Mouse (Mus musculus) liver, embryonic 14 days (tissue): ENCODE measurements around the gene Bmx. TPM values are rescaled to one million over a fixed set of nuclear protein-coding genes. Genes with fewer than 3 reads are reported as not detected.

ENCODE experiments used
- polyA plus RNA-seq: library from polyadenylated mRNA; depleted of rRNA; stranded (reverse); fragments of >200 nt; gene quantifications from 2 replicates; pipeline ENCODE4 v1.2.3, GENCODE M21; 2012; rRNA removed

Gene Bmx
- 0.14 and 0.15 TPM in 2 replicates for polyA plus RNA-seq

GRCm38 (mm10) chrX:164258057-164258456 is at the start of gene Bmx:
Gene Bmx (minus strand): TSS chrX:164258193.

DNA sequence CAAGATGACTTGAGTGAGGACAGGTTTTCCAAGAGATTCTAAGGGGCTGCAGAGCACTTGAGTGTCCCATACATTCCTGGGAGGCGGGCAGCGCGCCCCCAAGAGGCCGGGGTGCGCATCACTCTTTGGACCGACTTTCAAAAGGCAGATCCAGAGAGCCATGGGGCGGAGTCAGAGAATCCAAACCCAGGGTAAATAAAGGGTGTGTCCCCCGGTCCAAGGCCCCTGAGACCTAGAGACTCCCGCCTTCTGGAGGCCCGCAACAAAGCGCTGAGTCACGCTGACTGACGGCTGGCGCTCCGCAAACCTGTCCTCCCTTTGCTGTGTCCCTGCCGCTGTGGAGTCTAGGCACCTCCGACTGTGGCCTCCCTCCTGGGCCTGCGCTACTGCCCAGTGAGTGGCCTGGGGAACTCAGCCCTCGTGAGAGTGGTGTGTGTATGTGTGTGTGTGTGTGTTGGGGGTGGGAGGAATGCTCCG is 11.3 kb upstream of the Bmx start, which contains the start of gene Pir:
Gene Pir, plus strand, starts transcription at position 87 of the 477 bp plus-strand sequence.

Other genes starting within 250 kb of the Bmx start
- 0.09 and 0.10 TPM in 2 replicates for gene Car5b, start 230.2 kb downstream of the Bmx start, polyA plus RNA-seq
- gene Siah1b, start 181.7 kb downstream of the Bmx start, polyA plus RNA-seq, result 11.4 and 12.8 TPM in 2 replicates
- gene Cltrn, start 169.4 kb downstream of the Bmx start, polyA plus RNA-seq, result 0.14 and 0.20 TPM in 2 replicates
- gene Ace2, start 118.9 kb downstream of the Bmx start, polyA plus RNA-seq, result 0.02 and 0.05 TPM in 2 replicates
- 5.9 and 7.2 TPM in 2 replicates for gene Pir, start 11.2 kb upstream of the Bmx start, polyA plus RNA-seq
- gene Vegfd, start 115.2 kb upstream of the Bmx start, polyA plus RNA-seq, result 0.96 and 1.0 TPM in 2 replicates
- 8.3 and 10.1 TPM in 2 replicates for gene Piga, start 161.6 kb upstream of the Bmx start, polyA plus RNA-seq
- gene Asb11, start 178.8 kb upstream of the Bmx start, polyA plus RNA-seq, result 0.02 and 0.05 TPM in 2 replicates
- 0.06 TPM in 2 replicates for gene Asb9, start 248.1 kb upstream of the Bmx start, polyA plus RNA-seq